Mouse (Mus musculus): ENCODE results near the gene Pth1r.

GRCm38 (mm10) chr9:110726867-110727266 lies 20.1 kb downstream of the Pth1r start:
- TF ChIP-seq CTCF (IDR thresholded peaks at IDR 0.05; ENCODE audit: low read depth, low read length) (no peak), POLR2A (IDR thresholded peaks at IDR 0.05; ENCODE audit: borderline replicate concordance, low read depth, low read length) (no peak)
